Mouse (Mus musculus): Measurements from ENCODE around the gene Smim9. TPM values are rescaled to one million over a fixed set of nuclear protein-coding genes. Genes with fewer than 3 reads are reported as not detected.
"Not testable (repeated sequence)": the region's sequence is repeated elsewhere in the genome, so short reads cannot be mapped to it uniquely, and the experiment has no call there.

Smim9 gene
- not detected for polyA plus RNA-seq (2021)

DNA sequence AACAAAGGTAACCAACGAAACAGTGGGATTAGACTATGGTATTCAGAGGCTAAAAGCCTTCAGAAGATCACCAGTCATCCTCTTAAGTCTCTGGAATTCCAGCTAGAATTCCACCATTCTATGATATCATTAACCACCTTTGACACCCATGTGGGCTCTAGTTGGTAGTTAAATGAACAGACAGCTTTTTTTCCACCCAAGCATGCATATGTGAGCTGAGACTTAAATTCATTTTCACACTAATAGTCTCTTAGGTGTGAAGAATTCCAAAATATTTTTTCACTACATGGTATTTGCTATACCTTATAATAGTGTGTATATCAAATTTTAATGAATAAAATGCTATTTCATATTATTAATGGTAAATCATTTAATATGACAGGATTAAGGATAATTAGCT, at the start of gene Smim9:
Smim9 (minus strand) TSS at position 101 of the 400 bp plus-strand sequence.
- H3K27me3 ChIP-seq: peaks cover 32% of the 10 kb centered on the region
- ChIA-PET POLR2A (no interaction called here), CTCF (no interaction called here)
- DNase-seq (ENCODE audit: low read depth, low spot score): no peak
- in situ Hi-C loops (cut with MboI; ENCODE audit: low pct_unique_long_range_greater_than_20kb): no loop called here
- ATAC-seq: no peak
- TF ChIP-seq CTCF (IDR thresholded peaks at IDR 0.05): no peak

DNA sequence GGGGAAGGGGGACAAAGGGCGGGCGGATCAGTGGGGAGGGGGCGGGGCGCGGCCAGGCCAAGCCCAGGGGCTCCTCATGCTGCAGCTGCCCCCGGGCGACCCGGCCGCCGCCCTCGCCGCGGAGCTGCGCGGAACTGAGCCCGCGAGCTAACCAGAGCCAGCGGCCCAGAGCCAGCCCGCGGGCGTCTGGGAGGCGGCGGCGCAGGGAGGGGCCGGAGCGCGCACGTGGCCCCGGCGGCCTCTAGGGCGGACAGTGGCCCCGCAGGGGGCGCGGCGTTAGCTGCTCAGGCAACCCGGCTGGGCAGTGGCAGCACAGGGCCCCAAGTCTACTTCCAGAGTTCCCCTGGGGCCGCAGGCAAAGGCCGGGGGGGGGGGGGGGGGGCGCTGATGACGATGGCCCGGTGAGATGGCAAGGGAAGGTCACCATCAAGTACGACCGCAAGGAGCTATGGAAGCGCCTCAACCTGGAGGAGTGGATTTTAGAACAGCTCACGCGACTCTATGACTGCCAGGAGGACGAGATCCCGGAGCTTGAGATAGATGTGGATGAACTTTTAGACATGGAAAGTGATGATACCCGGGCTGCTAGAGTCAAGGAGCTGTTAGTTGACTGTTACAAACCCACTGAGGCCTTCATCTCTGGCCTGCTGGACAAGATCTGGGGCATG, 7.9 kb downstream of the Smim9 start:
- POLR2A ChIA-PET: no interaction called here
- no peak for TF ChIP-seq CTCF (IDR thresholded peaks at IDR 0.05)
- in situ Hi-C loops (cut with MboI; ENCODE audit: low pct_unique_long_range_greater_than_20kb): no loop called here
- DNase-seq (ENCODE audit: low read depth, low spot score) (no peak), ATAC-seq (no peak)
- H3K27me3 ChIP-seq: no peaks in the 10 kb centered on the region
- CTCF ChIA-PET: no interaction called here

DNA sequence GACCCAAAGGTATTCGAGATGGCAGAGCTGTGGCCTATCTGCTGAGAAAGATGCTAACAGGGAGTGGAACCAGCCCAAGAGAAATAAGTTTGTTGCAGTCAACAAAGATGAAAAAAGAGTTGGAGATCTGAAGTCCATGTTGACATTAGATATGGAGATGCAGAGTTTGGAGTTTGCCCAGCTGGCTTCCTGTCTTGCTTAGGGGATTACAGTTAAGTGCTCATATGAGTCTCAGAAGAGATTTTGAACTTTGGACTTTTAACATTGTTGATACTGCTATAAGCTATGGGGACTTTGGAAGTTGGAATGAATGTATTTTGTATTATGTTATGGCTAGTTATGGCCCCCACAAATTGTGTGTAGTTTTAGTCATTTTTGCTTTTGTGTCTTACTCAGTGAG, 11.3 kb downstream of the Smim9 start:
- TF ChIP-seq CTCF (IDR thresholded peaks at IDR 0.05): no peak
- peaks cover 11% of the 10 kb centered on the region for H3K27me3 ChIP-seq
- no peak for DNase-seq (ENCODE audit: low read depth, low spot score)
- ATAC-seq: no peak
- CTCF ChIA-PET: no interaction called here
- in situ Hi-C loops (cut with MboI; ENCODE audit: low pct_unique_long_range_greater_than_20kb): no loop called here
- POLR2A ChIA-PET: no interaction called here

DNA sequence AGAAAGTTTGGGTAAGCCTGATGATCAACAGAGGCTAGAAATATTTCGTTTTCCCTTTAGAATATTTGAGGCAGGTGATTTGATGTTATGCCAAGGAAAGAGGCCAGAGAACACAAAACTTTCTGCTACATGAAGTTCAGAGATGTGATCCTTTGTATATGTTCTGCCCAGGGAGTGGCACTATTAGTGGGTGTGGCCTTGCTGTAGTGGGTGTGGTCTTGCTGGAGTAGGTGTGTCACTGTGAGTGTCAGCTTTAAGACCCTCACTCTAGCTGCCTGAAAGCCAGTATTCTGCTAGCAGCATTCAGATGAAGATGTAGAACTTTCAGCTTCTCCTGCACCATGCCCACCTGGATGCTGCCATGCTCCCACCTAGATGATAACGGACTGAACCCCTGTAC, 13.3 kb downstream of the Smim9 start:
- no peak for TF ChIP-seq CTCF (IDR thresholded peaks at IDR 0.05)
- H3K27me3 ChIP-seq: peaks cover 11% of the 10 kb centered on the region
- ChIA-PET CTCF (interaction anchor here (1.2 kb wide), 1 partner anchor 9 kb away, joined by 3 read pairs; no protein-coding TSS in a partner anchor), POLR2A (no interaction called here)
- in situ Hi-C loops (cut with MboI; ENCODE audit: low pct_unique_long_range_greater_than_20kb): no loop called here
- ATAC-seq (no peak), DNase-seq (ENCODE audit: low read depth, low spot score) (no peak)

DNA sequence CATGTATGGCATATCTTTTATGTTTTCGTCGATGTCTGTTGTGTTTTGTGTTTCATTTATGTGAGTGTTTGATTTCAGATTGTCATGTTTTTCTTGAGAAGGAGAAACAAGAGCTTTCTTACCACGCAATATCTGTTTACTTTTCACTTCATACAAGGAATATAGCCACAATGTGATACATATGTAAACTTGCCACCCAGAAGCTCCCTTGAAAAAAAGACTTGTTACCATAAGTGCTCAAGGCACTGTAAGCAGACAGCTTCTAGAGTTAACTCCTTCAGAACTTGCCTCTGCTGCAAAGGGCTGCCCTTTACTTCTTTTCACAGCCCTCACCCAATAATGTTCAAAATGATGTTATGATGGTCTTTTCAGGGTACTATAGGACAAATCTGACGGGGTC, 15.2 kb downstream of the Smim9 start:
- no peak for TF ChIP-seq CTCF (IDR thresholded peaks at IDR 0.05)
- no peak for DNase-seq (ENCODE audit: low read depth, low spot score)
- ATAC-seq: no peak
- peaks cover 11% of the 10 kb centered on the region for H3K27me3 ChIP-seq
- POLR2A ChIA-PET: no interaction called here
- in situ Hi-C loops (cut with MboI; ENCODE audit: low pct_unique_long_range_greater_than_20kb): no loop called here
- CTCF ChIA-PET: no interaction called here

DNA sequence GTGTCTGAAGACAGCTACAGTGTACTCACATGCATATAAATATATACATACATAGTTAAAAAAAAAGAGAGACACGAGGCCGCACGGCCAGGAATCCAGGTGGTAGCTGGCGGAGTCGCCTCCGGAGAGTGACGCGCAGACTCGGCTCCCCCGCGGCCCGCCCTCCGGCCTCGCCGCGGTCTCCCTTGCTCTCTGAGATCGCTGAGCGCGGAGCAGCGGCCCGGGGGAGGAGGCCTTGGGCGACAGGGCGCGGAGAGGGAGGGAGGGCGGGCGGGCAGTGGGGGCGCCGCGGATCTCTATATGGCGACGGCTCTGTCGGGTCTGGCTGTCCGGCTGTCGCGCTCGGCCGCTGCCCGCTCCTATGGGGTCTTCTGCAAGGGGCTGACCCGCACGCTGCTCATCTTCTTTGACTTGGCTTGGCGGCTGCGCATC, 20.4 kb downstream of the Smim9 start:
- in situ Hi-C loops (cut with MboI; ENCODE audit: low pct_unique_long_range_greater_than_20kb); DNase-seq (ENCODE audit: low read depth, low spot score); H3K27me3 ChIP-seq; ATAC-seq; CTCF ChIA-PET; POLR2A ChIA-PET: not testable (repeated sequence)

DNA sequence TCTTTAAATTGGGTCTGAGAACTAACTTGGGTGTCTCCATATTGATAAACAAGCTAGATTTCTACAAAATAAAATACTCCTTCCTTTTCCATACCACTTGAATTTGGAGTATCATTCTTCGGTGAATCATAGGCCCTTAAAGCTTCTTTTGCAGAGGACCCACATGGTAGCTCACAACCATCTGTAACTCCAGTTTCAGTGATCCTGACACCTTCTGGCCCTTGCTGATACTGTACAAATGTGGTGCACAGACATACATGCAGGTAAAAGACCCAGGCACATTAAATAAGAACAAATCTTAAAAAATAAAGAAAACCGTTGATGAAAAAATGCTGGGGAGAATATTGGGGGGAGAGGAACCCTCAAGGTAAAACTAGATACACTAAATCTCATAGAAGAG, 25.4 kb downstream of the Smim9 start:
- no peak for TF ChIP-seq CTCF (IDR thresholded peaks at IDR 0.05)
- ATAC-seq: no peak
- DNase-seq (ENCODE audit: low read depth, low spot score): no peak
- ChIA-PET POLR2A (no interaction called here), CTCF (no interaction called here)
- in situ Hi-C loops (cut with MboI; ENCODE audit: low pct_unique_long_range_greater_than_20kb): no loop called here
- peaks cover 11% of the 10 kb centered on the region for H3K27me3 ChIP-seq

DNA sequence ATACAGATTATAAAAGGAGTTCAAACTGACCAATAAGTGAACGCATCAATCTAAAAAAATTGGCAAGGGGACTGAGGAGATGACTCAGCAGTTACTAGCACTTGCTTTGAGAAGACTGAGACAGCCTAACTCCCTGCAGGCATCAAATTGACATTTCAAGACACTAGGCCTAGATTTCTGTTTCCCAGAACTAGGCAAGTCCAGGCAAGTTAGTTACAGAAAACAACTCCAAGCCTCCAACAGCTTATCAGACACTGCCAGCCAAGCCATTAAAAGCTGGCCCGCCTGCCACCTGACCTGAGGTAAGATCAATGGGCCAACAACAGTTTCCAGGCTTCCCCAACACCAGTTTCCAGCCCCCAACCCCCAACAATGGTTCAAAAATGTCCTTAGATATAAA, 25.8 kb downstream of the Smim9 start:
- ATAC-seq: no peak
- CTCF ChIA-PET: no interaction called here
- in situ Hi-C loops (cut with MboI; ENCODE audit: low pct_unique_long_range_greater_than_20kb): no loop called here
- POLR2A ChIA-PET: no interaction called here
- DNase-seq (ENCODE audit: low read depth, low spot score): no peak
- TF ChIP-seq CTCF (IDR thresholded peaks at IDR 0.05): no peak
- peaks cover 11% of the 10 kb centered on the region for H3K27me3 ChIP-seq

DNA sequence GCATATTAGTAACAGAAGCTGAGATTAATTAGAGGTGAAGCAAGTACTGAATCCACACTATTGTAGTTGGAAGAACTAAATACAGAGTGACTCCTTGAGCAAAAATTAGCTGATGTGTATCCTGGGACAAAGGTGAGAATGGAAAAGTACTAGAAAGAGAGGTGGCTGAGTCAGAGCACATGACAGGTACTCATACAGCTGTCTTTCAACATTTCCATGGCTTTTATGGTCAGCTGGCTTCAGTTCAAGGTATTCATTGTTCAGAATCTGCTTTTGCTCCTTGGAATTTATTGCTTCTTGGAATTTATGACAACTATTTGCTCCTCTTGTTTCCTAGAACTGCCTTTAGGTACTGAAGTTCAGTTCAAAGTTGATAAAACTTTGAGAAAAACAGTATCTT, 26.6 kb downstream of the Smim9 start:
- ATAC-seq (no peak), DNase-seq (ENCODE audit: low read depth, low spot score) (no peak)
- ChIA-PET CTCF (no interaction called here), POLR2A (no interaction called here)
- H3K27me3 ChIP-seq: peaks cover 11% of the 10 kb centered on the region
- no peak for TF ChIP-seq CTCF (IDR thresholded peaks at IDR 0.05)
- in situ Hi-C loops (cut with MboI; ENCODE audit: low pct_unique_long_range_greater_than_20kb): no loop called here

DNA sequence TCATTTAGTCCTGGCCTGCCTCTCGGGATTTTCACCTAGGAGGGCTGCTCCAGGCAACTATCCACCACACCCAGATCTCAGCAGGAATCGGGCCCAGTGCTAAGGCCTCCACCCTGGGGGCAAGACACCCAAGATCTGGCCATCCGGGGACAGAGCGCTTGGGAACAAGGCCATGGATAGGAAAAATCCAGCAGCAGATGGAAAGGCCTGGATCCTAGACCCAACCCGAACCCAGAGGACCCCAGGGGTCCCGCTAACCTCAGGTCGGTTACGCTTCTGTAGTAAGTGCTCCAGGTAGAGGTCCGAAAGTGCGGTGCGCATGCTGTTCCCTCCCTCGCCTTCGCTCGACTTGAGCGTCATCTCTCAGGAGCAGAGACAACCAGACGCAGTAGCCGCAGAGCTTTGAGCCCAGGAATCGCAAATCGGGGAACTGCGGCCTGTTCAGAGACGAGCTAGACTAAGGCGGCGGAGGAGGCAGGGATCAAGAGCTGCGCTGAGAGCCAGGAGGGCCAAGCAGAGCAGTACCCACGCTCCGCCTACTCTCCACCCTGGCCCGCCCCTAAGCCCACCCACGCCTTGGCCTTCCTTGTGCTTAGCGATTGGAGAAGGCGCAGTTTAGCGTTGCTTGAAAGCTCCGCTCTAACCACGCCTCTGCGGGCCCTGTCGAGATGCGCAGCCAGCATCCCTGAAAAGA, 33.0 kb downstream of the Smim9 start, which contains the start of gene Mpp1:
Mpp1 (minus strand) TSS at position 550 of the 694 bp plus-strand sequence.
- peaks cover 20% of the 10 kb centered on the region for H3K27me3 ChIP-seq
- CTCF ChIA-PET: interaction anchor here (1.4 kb wide), 1 partner anchor 14 kb away, joined by 3 read pairs; no protein-coding TSS in a partner anchor
- DNase-seq (ENCODE audit: low read depth, low spot score): no peak
- no peak for TF ChIP-seq CTCF (IDR thresholded peaks at IDR 0.05)
- peak; percentile 98 for ATAC-seq
- POLR2A ChIA-PET: no interaction called here
- in situ Hi-C loops (cut with MboI; ENCODE audit: low pct_unique_long_range_greater_than_20kb): no loop called here

DNA sequence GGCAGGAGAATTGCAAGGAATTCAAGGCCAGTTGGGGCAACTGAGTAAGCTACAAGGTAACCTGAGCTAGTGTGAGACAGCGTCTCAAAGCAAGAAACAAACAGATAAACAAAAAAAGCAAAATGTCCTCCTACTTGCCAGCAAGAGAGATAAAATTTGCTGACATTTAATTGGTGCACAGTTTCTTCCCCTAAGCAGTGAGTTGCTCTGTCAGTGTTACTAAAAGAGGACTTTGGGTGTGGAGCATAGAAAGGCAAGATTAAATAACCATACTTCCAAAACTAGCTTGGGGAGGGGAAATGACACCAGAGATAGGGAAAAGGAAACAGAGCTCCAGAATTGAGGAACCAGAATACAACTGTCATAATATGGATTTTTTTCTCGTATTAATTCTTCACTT, 34.1 kb downstream of the Smim9 start:
- DNase-seq (ENCODE audit: low read depth, low spot score) (no peak), ATAC-seq (no peak)
- in situ Hi-C loops (cut with MboI; ENCODE audit: low pct_unique_long_range_greater_than_20kb): no loop called here
- TF ChIP-seq CTCF (IDR thresholded peaks at IDR 0.05): no peak
- POLR2A ChIA-PET: no interaction called here
- CTCF ChIA-PET: no interaction called here
- H3K27me3 ChIP-seq: peaks cover 22% of the 10 kb centered on the region
